Mouse (Mus musculus): Measurements from ENCODE around the gene Itpr3. TPM values are rescaled to one million over a fixed set of nuclear protein-coding genes. Genes with fewer than 3 reads are reported as not detected.

The Itpr3 gene
- polyA plus RNA-seq, 1 experiment from 2014 or later = 1.5 TPM

DNA sequence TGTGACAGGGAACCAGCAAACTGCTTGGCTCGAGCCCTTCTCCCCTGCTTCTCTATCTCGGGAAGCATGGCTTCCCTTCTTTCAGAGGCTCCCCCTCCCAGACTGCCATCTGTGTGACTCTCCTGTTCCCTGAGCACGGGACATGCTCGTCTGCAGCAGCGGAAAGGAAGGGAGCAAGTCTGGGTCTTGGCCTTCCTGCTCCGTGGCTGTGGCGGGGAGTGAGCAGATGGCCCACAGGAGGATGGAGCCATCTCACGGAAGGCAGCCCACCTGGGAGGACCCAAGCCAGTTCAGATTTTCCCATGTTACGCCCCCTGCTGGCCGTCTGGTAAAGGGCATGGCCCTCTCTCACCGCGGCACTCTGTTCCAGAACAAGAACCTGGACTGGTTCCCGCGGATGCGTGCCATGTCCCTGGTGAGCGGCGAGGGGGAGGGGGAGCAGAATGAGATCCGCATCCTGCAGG, 63.5 kb downstream of the Itpr3 start:
- no peak for ATAC-seq (ENCODE audit: extremely low read depth, insufficient number of reproducible peaks, low FRiP score, low TSS enrichment)
- Histone ChIP-seq H3K4me2 (no peak overlapping the region), H3K27me3 (replicated peaks) (no peaks in the 10 kb centered on the region), H3K9ac (no peak overlapping the region), H3K27ac (replicated peaks) (no peak overlapping the region), H3K4me1 (peaks cover 26% of the 10 kb centered on the region), H3K9me3 (no peaks in the 10 kb centered on the region), H3K36me3 (peaks cover 59% of the 10 kb centered on the region), H3K4me3 (no peak overlapping the region)
- 9% methylated on average over 18 of the region's 18 CpGs for WGBS

- H3K4me2 ChIP-seq = no peak overlapping the region
- H3K9me3 ChIP-seq = no peaks in the 10 kb centered on the region
- WGBS = 58% methylated on average over 14 of the region's 14 CpGs
- peaks cover 26% of the 10 kb centered on the region for H3K4me1 ChIP-seq
- H3K27me3 ChIP-seq (replicated peaks) = no peaks in the 10 kb centered on the region
- ATAC-seq (ENCODE audit: extremely low read depth, insufficient number of reproducible peaks, low FRiP score, low TSS enrichment) = no peak
- H3K36me3 ChIP-seq = peaks cover 62% of the 10 kb centered on the region
- H3K27ac ChIP-seq (replicated peaks) = no peak overlapping the region
- H3K9ac ChIP-seq = no peak overlapping the region
- no peak overlapping the region for H3K4me3 ChIP-seq
Observed at GRCm38 (mm10) chr17:27121266-27121665, 64.2 kb downstream of the Itpr3 start.

- no peak for ATAC-seq (ENCODE audit: extremely low read depth, insufficient number of reproducible peaks, low FRiP score, low TSS enrichment)
- no peak overlapping the region for H3K9ac ChIP-seq
Observed at GRCm38 (mm10) chr17:27121781-27122180, 64.7 kb downstream of the Itpr3 start.

DNA sequence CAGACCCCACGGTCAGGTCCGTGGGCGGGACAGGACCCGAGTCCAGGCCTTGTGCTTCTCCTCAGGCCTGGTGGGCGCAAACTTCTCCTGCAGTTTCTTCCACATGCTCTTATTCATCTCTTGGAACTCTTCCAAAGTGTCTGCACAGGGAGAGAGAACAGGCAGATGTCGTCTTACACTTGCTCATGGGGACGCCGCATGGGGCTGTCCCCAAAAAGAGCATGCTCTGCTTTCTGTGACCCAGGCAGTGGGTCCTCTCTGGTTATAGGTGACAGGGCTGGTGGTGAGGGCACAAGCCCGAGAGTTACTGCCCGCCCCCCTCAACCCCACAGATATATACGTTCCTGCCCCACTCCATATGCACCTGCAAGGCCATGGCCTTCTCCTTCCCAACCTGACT, 65.6 kb downstream of the Itpr3 start:
- Histone ChIP-seq H3K4me3 (no peak overlapping the region), H3K36me3 (peaks cover 52% of the 10 kb centered on the region), H3K27me3 (replicated peaks) (no peaks in the 10 kb centered on the region), H3K4me1 (peaks cover 26% of the 10 kb centered on the region), H3K4me2 (no peak overlapping the region), H3K9me3 (no peaks in the 10 kb centered on the region), H3K27ac (replicated peaks) (no peak overlapping the region), H3K9ac (no peak overlapping the region)
- WGBS = 77% methylated on average over 11 of the region's 11 CpGs
- ATAC-seq (ENCODE audit: extremely low read depth, insufficient number of reproducible peaks, low FRiP score, low TSS enrichment) = no peak

More at GRCm38 (mm10) chr17:27121781-27122180, 64.7 kb downstream of the Itpr3 start:
- WGBS = 79% methylated on average over 7 of the region's 7 CpGs
- Histone ChIP-seq H3K9me3 (no peaks in the 10 kb centered on the region), H3K27ac (replicated peaks) (no peak overlapping the region), H3K36me3 (peaks cover 58% of the 10 kb centered on the region), H3K4me1 (peaks cover 26% of the 10 kb centered on the region), H3K4me2 (no peak overlapping the region), H3K4me3 (no peak overlapping the region), H3K27me3 (replicated peaks) (no peaks in the 10 kb centered on the region)

GRCm38 (mm10) chr17:27123103-27123502, 66.0 kb downstream of the Itpr3 start:
- no peaks in the 10 kb centered on the region for H3K9me3 ChIP-seq
- H3K27me3 ChIP-seq (replicated peaks) = no peaks in the 10 kb centered on the region
- H3K9ac ChIP-seq = no peak overlapping the region
- peaks cover 51% of the 10 kb centered on the region for H3K36me3 ChIP-seq
- H3K4me3 ChIP-seq = no peak overlapping the region
- 70% methylated on average over 2 of the region's 2 CpGs for WGBS
- peaks cover 29% of the 10 kb centered on the region for H3K4me1 ChIP-seq
- no peak overlapping the region for H3K4me2 ChIP-seq
- H3K27ac ChIP-seq (replicated peaks) = no peak overlapping the region
- ATAC-seq (ENCODE audit: extremely low read depth, insufficient number of reproducible peaks, low FRiP score, low TSS enrichment) = no peak

GRCm38 (mm10) chr17:27123813-27124375, 66.8 kb downstream of the Itpr3 start:
- ATAC-seq (ENCODE audit: extremely low read depth, insufficient number of reproducible peaks, low FRiP score, low TSS enrichment) = no peak
- no peak overlapping the region for H3K4me3 ChIP-seq
- no peak overlapping the region for H3K4me2 ChIP-seq
- no peaks in the 10 kb centered on the region for H3K9me3 ChIP-seq
- peaks cover 55% of the 10 kb centered on the region for H3K36me3 ChIP-seq
- no peaks in the 10 kb centered on the region for H3K27me3 ChIP-seq (replicated peaks)
- H3K4me1 ChIP-seq = peaks cover 32% of the 10 kb centered on the region
- 86% methylated on average over 7 of the region's 7 CpGs for WGBS
- H3K9ac ChIP-seq = no peak overlapping the region
- H3K27ac ChIP-seq (replicated peaks) = no peak overlapping the region

- Histone ChIP-seq H3K4me1 (peaks cover 31% of the 10 kb centered on the region), H3K4me3 (no peak overlapping the region), H3K9me3 (no peaks in the 10 kb centered on the region), H3K27ac (replicated peaks) (no peak overlapping the region), H3K27me3 (replicated peaks) (no peaks in the 10 kb centered on the region), H3K36me3 (peaks cover 54% of the 10 kb centered on the region), H3K4me2 (no peak overlapping the region), H3K9ac (no peak overlapping the region)
- 0 out of 2 replicates have a peak, but pooled peaks have one; percentile 12 for ATAC-seq (ENCODE audit: extremely low read depth, insufficient number of reproducible peaks, low FRiP score, low TSS enrichment)
- 37% methylated on average over 12 of the region's 12 CpGs for WGBS
Observed at GRCm38 (mm10) chr17:27125185-27125584, 68.1 kb downstream of the Itpr3 start.

DNA sequence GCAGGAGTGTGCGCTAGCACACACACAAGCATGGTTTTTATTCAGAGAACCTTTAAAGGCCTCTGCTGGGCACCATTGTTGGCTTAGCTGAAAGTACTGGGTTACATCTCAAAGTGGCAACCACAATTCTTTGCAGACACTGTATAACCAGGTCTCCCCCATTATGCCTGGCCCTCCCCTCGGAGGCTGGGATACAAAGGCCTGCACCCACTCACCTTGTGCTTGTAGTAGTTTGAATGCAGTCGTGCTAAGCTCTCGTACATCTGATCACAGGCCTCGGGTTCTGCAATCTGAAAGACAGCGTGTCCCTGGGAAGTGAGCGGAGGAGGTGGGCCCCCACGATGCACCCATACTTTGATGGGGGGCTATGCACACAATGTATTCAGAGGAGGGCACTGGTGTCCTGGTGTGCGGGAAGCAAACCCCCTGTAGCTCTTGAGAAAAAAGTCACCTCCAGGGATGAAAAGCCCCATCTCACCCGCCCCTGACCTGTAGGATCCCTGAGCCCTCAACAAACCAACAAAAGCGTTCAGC, 68.6 kb downstream of the Itpr3 start:
- no peaks in the 10 kb centered on the region for H3K27me3 ChIP-seq (replicated peaks)
- no peak for ATAC-seq (ENCODE audit: extremely low read depth, insufficient number of reproducible peaks, low FRiP score, low TSS enrichment)
- no peak overlapping the region for H3K4me2 ChIP-seq
- no peak overlapping the region for H3K27ac ChIP-seq (replicated peaks)
- H3K4me3 ChIP-seq = no peak overlapping the region
- no peaks in the 10 kb centered on the region for H3K9me3 ChIP-seq
- WGBS = 84% methylated on average over 11 of the region's 11 CpGs
- peaks cover 31% of the 10 kb centered on the region for H3K4me1 ChIP-seq
- peaks cover 54% of the 10 kb centered on the region for H3K36me3 ChIP-seq
- H3K9ac ChIP-seq = no peak overlapping the region

GRCm38 (mm10) chr17:27126974-27127373, 69.9 kb downstream of the Itpr3 start:
- H3K27ac ChIP-seq (replicated peaks) = no peak overlapping the region
- H3K9me3 ChIP-seq = no peaks in the 10 kb centered on the region
- 80% methylated on average over 10 of the region's 10 CpGs for WGBS
- H3K4me3 ChIP-seq = no peak overlapping the region
- peaks cover 53% of the 10 kb centered on the region for H3K36me3 ChIP-seq
- peaks cover 37% of the 10 kb centered on the region for H3K4me1 ChIP-seq
- no peak for ATAC-seq (ENCODE audit: extremely low read depth, insufficient number of reproducible peaks, low FRiP score, low TSS enrichment)
- no peaks in the 10 kb centered on the region for H3K27me3 ChIP-seq (replicated peaks)
- no peak overlapping the region for H3K4me2 ChIP-seq
- H3K9ac ChIP-seq = peak overlapping the region; percentile 19; the same call in 1 of the 2 replicates

DNA sequence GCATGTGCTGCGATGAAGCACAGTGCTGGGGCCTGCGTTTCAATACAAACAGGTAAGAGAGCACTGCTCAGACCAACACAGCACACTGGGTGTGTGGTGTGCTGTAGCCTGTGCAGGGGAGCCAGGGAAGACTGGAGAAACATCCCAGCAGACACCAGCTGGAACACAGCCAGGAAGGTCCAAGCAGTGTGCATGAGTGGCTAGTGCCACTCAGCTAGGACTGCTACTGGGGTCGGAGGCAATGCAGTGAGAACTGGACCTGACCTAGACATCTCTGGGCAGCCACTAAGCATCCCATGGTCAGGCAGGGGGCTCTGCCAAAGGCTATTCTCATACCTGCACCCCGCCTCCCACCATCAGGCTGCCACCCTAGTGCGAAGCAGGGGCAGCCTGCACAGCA, 71.1 kb downstream of the Itpr3 start:
- Histone ChIP-seq H3K27me3 (replicated peaks) (no peaks in the 10 kb centered on the region), H3K27ac (replicated peaks) (no peak overlapping the region), H3K4me1 (peaks cover 40% of the 10 kb centered on the region), H3K4me3 (no peak overlapping the region), H3K36me3 (peaks cover 42% of the 10 kb centered on the region), H3K4me2 (no peak overlapping the region), H3K9me3 (no peaks in the 10 kb centered on the region), H3K9ac (no peak overlapping the region)
- WGBS = 85% methylated on average over 5 of the region's 5 CpGs
- no peak for ATAC-seq (ENCODE audit: extremely low read depth, insufficient number of reproducible peaks, low FRiP score, low TSS enrichment)

DNA sequence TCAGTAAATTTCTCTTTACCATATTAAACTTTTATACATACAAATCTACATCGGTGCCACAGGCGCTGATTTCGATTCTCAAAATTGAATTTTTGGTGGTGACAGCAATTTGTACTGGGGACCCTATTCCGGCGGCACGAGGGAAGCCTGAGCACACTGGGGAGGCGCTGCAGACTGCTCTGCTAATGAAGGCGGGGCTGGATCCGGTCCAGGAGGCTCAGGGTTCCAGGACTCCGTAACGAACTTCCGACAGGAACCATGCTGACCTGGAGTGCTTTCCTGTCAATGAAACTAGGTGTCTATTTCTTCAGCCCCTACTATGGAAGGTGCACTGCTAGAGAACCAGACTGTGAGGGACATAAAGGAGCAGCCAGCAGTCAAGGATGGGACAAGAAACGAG, 72.2 kb downstream of the Itpr3 start:
- Histone ChIP-seq H3K9me3 (no peaks in the 10 kb centered on the region), H3K4me3 (no peak overlapping the region), H3K4me1 (peaks cover 45% of the 10 kb centered on the region), H3K27ac (replicated peaks) (no peak overlapping the region), H3K36me3 (peaks cover 31% of the 10 kb centered on the region), H3K9ac (no peak overlapping the region), H3K27me3 (replicated peaks) (no peaks in the 10 kb centered on the region), H3K4me2 (no peak overlapping the region)
- WGBS = 79% methylated on average over 13 of the region's 13 CpGs
- no peak for ATAC-seq (ENCODE audit: extremely low read depth, insufficient number of reproducible peaks, low FRiP score, low TSS enrichment)

DNA sequence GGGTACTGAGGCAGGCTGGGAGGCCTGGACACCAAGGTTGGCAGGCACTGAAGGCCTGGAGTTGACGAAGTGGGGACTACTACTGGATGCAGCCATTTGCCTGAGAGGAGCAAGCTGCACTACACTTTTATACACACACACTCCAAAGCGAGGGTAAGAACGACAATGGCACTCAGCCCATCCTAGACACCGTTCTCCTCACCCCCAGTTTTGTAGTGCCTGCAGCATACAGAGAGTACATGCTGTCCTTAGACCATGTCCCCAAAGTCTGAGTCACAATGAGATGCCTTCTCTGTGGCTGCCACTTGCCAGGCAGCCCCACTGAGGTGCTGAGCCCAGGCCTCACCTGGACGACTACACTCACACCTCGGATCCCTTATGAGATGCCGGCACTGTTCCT, 72.7 kb downstream of the Itpr3 start:
- Histone ChIP-seq H3K9ac (no peak overlapping the region), H3K4me1 (peaks cover 45% of the 10 kb centered on the region), H3K4me3 (no peak overlapping the region), H3K9me3 (no peaks in the 10 kb centered on the region), H3K36me3 (peaks cover 26% of the 10 kb centered on the region), H3K27me3 (replicated peaks) (no peaks in the 10 kb centered on the region), H3K27ac (replicated peaks) (no peak overlapping the region), H3K4me2 (no peak overlapping the region)
- WGBS = 86% methylated on average over 7 of the region's 7 CpGs
- ATAC-seq (ENCODE audit: extremely low read depth, insufficient number of reproducible peaks, low FRiP score, low TSS enrichment) = no peak

Measured in heart, embryonic 13.5 days (tissue).